In the genomic region with DNA sequence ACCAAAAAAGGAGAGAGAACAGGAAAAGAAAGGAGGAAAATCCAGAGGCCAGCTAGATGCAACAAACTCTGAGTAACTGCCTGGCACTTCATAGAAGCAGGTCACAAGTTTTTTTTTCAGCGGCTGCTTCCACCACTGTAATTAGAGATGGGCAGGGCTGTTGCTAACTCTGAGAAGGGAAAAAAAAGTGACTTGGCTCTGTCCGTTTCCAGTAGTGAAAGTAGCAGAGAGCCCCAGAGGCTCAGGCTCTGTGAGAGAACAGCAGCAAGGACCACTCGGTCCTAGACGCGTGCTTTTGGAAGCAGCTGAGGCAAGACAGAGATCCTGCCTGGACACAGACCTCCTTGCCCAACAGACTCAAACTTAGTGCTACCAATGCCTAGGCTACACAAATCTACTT, we compare ENCODE assay signal across 13 mouse cellular contexts. TPM values are rescaled to one million over a fixed set of nuclear protein-coding genes. Genes with fewer than 3 reads are reported as not detected.
A peak's percentile ranks its signal among the peaks of the same experiment; 100 is the strongest.
DNase-seq lines count a peak whose midpoint lies in the region; ATAC-seq and TF ChIP-seq lines count a peak whose summit lies in the region.
"Had no signal": no experiment of that assay in that cellular context is flagged by ENCODE, and none has a peak within 500 bp of the region (broad histone marks: within the 10 kb centered on the region; RNA-seq: fewer than 3 reads in every experiment).

No protein-coding gene starts in this region.

- H3K9me3 ChIP-seq in heart, embryonic 16.5 days (replicated peaks; ENCODE audit: control insufficient read depth, low read length), result no peaks in the 10 kb centered on the region
- no peaks in the 10 kb centered on the region for H3K9me3 ChIP-seq in hindbrain, embryonic 14.5 days (ENCODE audit: control insufficient read depth, low read length)
- H3K9me3 ChIP-seq: embryonic facial prominence, embryonic 12.5 days; hindbrain, embryonic 13.5 days; limb, embryonic 15.5 days; midbrain, embryonic 12.5 days had no signal

- H3K36me3 ChIP-seq in kidney, adult 2 months (ENCODE audit: control insufficient read depth, insufficient read depth, low read length), result no peaks in the 10 kb centered on the region
- H3K36me3 ChIP-seq in heart, embryonic 16.5 days (ENCODE audit: control insufficient read depth, insufficient read depth), result no peaks in the 10 kb centered on the region; the same call in 1 of the 2 replicates
- H3K36me3 ChIP-seq in hindbrain, embryonic 14.5 days (replicated peaks; ENCODE audit: control insufficient read depth, insufficient read depth), result peaks cover 9% of the 10 kb centered on the region; the same call in 1 of the 2 replicates
- H3K36me3 ChIP-seq: embryonic facial prominence, embryonic 12.5 days; hindbrain, embryonic 13.5 days; midbrain, embryonic 12.5 days had no signal

- no peak for ATAC-seq in heart, embryonic 16.5 days (replicated peaks; ENCODE audit: extremely low read depth, insufficient read depth, low FRiP score)
- ATAC-seq in hindbrain, embryonic 14.5 days (ENCODE audit: low FRiP score), result no peak
- ATAC-seq: forebrain, postnatal 0 days had no signal

- no peaks in the 10 kb centered on the region for H3K4me1 ChIP-seq in kidney, adult 2 months (ENCODE audit: control insufficient read depth, insufficient read depth, low read length)
- H3K4me1 ChIP-seq in heart, embryonic 16.5 days (ENCODE audit: control insufficient read depth, insufficient read depth, low read length), result peaks cover 32% of the 10 kb centered on the region
- H3K4me1 ChIP-seq in hindbrain, embryonic 14.5 days (replicated peaks; ENCODE audit: control insufficient read depth, insufficient read depth, low read length), result 0 out of 2 replicates have a peak, but pooled peaks cover 9% of the 10 kb centered on the region

- H3K4me3 ChIP-seq in kidney, adult 2 months (ENCODE audit: insufficient read depth, low read depth, low read length), result no peak overlapping the region
- H3K4me3 ChIP-seq in heart, embryonic 16.5 days (ENCODE audit: low read length), result no peak overlapping the region
- no peak overlapping the region for H3K4me3 ChIP-seq in hindbrain, embryonic 14.5 days (replicated peaks; ENCODE audit: low read length)
- H3K4me3 ChIP-seq: embryonic facial prominence, embryonic 12.5 days; hindbrain, embryonic 13.5 days; limb, embryonic 15.5 days; midbrain, embryonic 12.5 days had no signal

- H3K9ac ChIP-seq in heart, embryonic 16.5 days (ENCODE audit: low read length), result 0 out of 2 replicates have a peak overlapping the region, but pooled peaks have one; percentile 10
- no peak overlapping the region for H3K9ac ChIP-seq in hindbrain, embryonic 14.5 days
- H3K9ac ChIP-seq: embryonic facial prominence, embryonic 12.5 days; forebrain, postnatal 0 days; hindbrain, embryonic 13.5 days; limb, embryonic 15.5 days; midbrain, embryonic 12.5 days had no signal

- TF ChIP-seq CTCF in kidney, adult 2 months (conservative IDR thresholded peaks at IDR 0.05; ENCODE audit: insufficient read depth, insufficient read length, low read depth, low read length), result no peak

- peak overlapping the region; percentile 30 for H3K4me2 ChIP-seq in heart, embryonic 16.5 days (ENCODE audit: low read depth, low read length)
- no peak overlapping the region for H3K4me2 ChIP-seq in hindbrain, embryonic 14.5 days (replicated peaks)
- H3K4me2 ChIP-seq: embryonic facial prominence, embryonic 12.5 days; hindbrain, embryonic 13.5 days; limb, embryonic 15.5 days; midbrain, embryonic 12.5 days had no signal

- H3K27me3 ChIP-seq in kidney, adult 2 months (replicated peaks; ENCODE audit: control insufficient read depth, insufficient read depth, low read length), result no peaks in the 10 kb centered on the region
- H3K27me3 ChIP-seq in heart, embryonic 16.5 days (ENCODE audit: control insufficient read depth, insufficient read depth, low read length), result no peaks in the 10 kb centered on the region
- H3K27me3 ChIP-seq in hindbrain, embryonic 14.5 days (ENCODE audit: control insufficient read depth, insufficient read depth, low read length), result no peaks in the 10 kb centered on the region
- H3K27me3 ChIP-seq: embryonic facial prominence, embryonic 12.5 days; limb, embryonic 15.5 days had no signal

- H3K27ac ChIP-seq in kidney, adult 2 months (ENCODE audit: insufficient read depth, low read depth, low read length), result no peak overlapping the region
- peak overlapping the region; percentile 33; the same call in 1 of the 2 replicates for H3K27ac ChIP-seq in heart, embryonic 16.5 days (ENCODE audit: low read length)
- no peak overlapping the region for H3K27ac ChIP-seq in hindbrain, embryonic 14.5 days
- H3K27ac ChIP-seq: embryonic facial prominence, embryonic 12.5 days; hindbrain, embryonic 13.5 days; limb, embryonic 15.5 days; midbrain, embryonic 12.5 days had no signal

- WGBS in kidney, adult 2 months, result 41% methylated on average over 5 of the region's 5 CpGs
- WGBS in heart, embryonic 16.5 days, result 20% methylated on average over 5 of the region's 5 CpGs
- WGBS in hindbrain, embryonic 14.5 days, result 56% methylated on average over 5 of the region's 5 CpGs

- TF ChIP-seq POLR2A in kidney, adult 2 months (IDR thresholded peaks at IDR 0.05; ENCODE audit: low read depth, low read length), result no peak

- peak; percentile 14 for DNase-seq in kidney, adult 2 months
- DNase-seq in kidney, postnatal 25 days, result no peak
- peak; percentile 83 for DNase-seq in 3T3-L1 (ENCODE audit: low read depth, low spot score)
- DNase-seq in MN1 (ENCODE audit: low spot score), result peak; percentile 33
- no peak for DNase-seq in hindbrain, embryonic 14.5 days (ENCODE audit: low spot score)
- no peak for DNase-seq in spleen, adult 12 weeks (ENCODE audit: low spot score)
- DNase-seq: forebrain, postnatal 0 days had no signal

RNA-seq across cellular contexts. Expression of gene Apoh, which starts 6.7 kb away (rescaled TPM):
- 0.12 TPM in 1 of 2 replicates, not detected in the other for polyA plus RNA-seq in kidney, adult 2 months (2012; rRNA removed)
- 0.66 and 0.77 TPM in 2 replicates for polyA plus RNA-seq in heart, embryonic 16.5 days (2015; fragmentation: Nextera tagmentation; extraction: Ambion mirVana)
- 0.59 TPM in 1 of 2 replicates, not detected in the other for polyA plus RNA-seq in hindbrain, embryonic 14.5 days (2014; fragmentation: Nextera tagmentation; extraction: Ambion mirVana)
- polyA plus RNA-seq: midbrain, embryonic 12.5 days; neural tube, embryonic 14.5 days had no signal

RNA-seq across cellular contexts. Expression of gene Prkca, which starts 7.3 kb away (rescaled TPM):
- 3.5 and 5.4 TPM in 2 replicates for polyA plus RNA-seq in kidney, adult 2 months (2012; rRNA removed)
- 12.9 and 14.4 TPM in 2 replicates for polyA plus RNA-seq in heart, embryonic 16.5 days (2015; fragmentation: Nextera tagmentation; extraction: Ambion mirVana)
- polyA plus RNA-seq in hindbrain, embryonic 14.5 days (2014; fragmentation: Nextera tagmentation; extraction: Ambion mirVana), result 9.1 and 9.7 TPM in 2 replicates

Comparison
In these comparisons a context has a peak if more than half of its experiments do, and no peak if none do; other contexts are left out.
1. DNase-seq: peak in kidney, adult 2 months (single experiment), 3T3-L1 (single experiment) and MN1 (single experiment); none in kidney, postnatal 25 days (0 of 2), hindbrain, embryonic 14.5 days (single experiment) and spleen, adult 12 weeks (single experiment).